Mouse (Mus musculus) lung, adult 2 months (tissue): ENCODE results near the gene Agpat4. TPM values are rescaled to one million over a fixed set of nuclear protein-coding genes. Genes with fewer than 3 reads are reported as not detected.

ENCODE experiments used
- DNase-seq: peaks from one replicate; pipeline ENCODE4 v3.0.0; 2022
- H3K4me1 ChIP-seq: fragments of 200-500 bp; 2 replicates; pipeline ENCODE4 v1.6.1; 2011; ENCODE audit warnings: low read length; ENCODE audit not compliant: control insufficient read depth, insufficient read depth
- H3K4me3 ChIP-seq: fragments of 200-500 bp; replicated peaks from 2 replicates; pipeline ENCODE3; 2011; ENCODE audit warnings: low read depth, mild to moderate bottlenecking, control low read depth, low read length; ENCODE audit errors: extremely low read depth
- CTCF ChIP-seq: fragments of 200-500 bp; IDR thresholded peaks from 2 replicates; pipeline ENCODE4 v1.5.1; 2011; ENCODE audit warnings: mild to moderate bottlenecking, low read length, control low read depth; ENCODE audit not compliant: insufficient read depth
- POLR2A ChIP-seq: fragments of 200-500 bp; IDR thresholded peaks from 2 replicates; pipeline ENCODE4 v1.6.1; 2011; ENCODE audit warnings: low read depth, mild to moderate bottlenecking, control low read depth, low read length, borderline replicate concordance; ENCODE audit errors: extremely low read depth
- WGBS: fragments of 180-500 bp; shearing (Covaris S2); methylation state at CpG from one replicate; pipeline ENCODE4 v1.1.7; 2018; 5-methylcytosine and 5-hydroxymethylcytosine counted together
- polyA plus RNA-seq: library from polyadenylated mRNA; depleted of rRNA; stranded (reverse); fragments of >200 nt; gene quantifications from 2 replicates; pipeline ENCODE4 v1.2.3, GENCODE M21; 2012

Gene Agpat4
- polyA plus RNA-seq, 1 experiment, result 50.7 TPM

DNA sequence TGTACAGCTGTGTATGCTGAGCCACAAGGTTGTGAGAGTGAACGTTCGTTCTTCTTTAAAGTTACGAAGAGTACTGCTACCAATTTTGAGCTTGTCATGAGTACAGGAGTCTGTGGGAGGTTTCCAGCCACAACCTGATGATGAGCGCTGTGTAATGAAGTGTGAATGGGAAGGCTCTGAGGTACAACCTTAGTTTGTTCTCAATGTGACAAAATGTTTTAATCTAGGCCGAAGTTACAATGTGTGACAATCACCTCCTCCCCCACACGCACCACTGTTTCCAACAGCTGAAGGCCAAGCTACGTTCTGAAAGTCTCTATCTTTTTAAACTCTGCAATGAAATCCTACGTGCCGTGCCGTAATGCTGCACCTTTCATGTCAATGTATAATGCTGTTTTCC, 16.2 kb upstream of the Agpat4 start:
- DNase-seq, result no peak
- 94% methylated on average over 10 of the region's 10 CpGs for WGBS
- H3K4me1 ChIP-seq, result no peaks in the 10 kb centered on the region
- no peak overlapping the region for H3K4me3 ChIP-seq
- TF ChIP-seq CTCF, result no peak
- TF ChIP-seq POLR2A, result no peak

DNA sequence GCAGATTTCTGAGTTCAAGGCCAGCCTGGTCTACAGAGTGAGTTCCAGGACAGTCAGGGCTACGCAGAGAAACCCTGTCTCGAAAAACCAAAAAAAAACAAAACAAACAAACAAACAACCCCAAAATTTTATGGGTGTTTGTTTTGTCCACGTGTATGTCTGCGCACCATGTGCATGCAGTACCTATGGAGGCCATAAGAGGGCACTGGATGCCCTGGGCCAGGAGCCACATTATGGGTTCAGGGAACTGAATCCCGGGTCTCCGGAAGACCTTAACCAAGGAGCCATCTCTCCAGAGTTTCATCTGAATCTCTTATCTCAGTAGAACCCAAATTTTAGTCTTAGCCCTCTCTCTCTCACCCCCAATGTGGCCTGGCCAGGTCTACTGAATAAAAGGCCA, 14.7 kb upstream of the Agpat4 start:
- Histone ChIP-seq H3K4me1 (no peaks in the 10 kb centered on the region), H3K4me3 (no peak overlapping the region)
- 79% methylated on average over 6 of the region's 6 CpGs for WGBS
- DNase-seq, result no peak
- TF ChIP-seq CTCF (peak; percentile 54), POLR2A (no peak)

DNA sequence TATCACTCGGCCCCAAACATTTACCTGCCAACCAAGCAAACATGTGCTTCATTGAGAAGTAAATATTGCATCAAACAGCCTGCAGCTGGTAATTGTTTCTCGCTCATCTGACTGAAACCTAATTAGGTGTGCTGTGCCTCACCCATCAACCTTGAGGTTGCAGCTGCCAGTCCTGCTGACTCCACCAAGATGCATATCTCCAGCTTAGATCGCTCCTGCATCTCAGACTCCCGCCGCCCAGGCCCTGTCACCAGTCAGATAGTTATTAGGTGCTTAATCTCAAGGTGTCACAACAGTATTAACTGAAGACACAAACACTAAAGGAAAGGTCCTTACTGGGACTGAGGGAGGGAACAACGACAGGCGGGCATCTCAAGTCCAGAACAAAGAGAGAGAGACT, 14.3 kb upstream of the Agpat4 start:
- WGBS, result 67% methylated on average over 7 of the region's 7 CpGs
- H3K4me1 ChIP-seq, result no peaks in the 10 kb centered on the region
- H3K4me3 ChIP-seq, result no peak overlapping the region
- TF ChIP-seq CTCF, result no peak
- no peak for TF ChIP-seq POLR2A
- DNase-seq, result no peak

DNA sequence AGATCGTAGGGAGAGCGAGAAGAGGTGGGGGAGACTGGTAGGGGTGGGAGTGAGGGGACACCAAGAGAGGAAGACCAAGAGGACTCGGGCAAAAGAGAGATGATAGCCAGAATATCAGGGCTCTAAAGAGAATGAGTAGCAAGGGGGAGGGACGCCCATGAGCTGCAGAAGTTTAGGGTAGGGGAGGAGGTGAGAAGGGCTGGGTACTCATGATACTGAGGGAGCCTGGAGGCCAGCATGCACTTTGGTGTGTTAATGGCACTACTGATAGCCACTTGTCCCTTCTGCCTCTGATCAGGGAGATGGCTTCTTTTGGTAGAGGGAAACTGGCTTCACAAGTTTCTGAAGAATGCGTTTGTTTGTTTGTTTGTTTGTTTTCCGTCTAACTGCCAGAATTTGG, 13.8 kb upstream of the Agpat4 start:
- no peaks in the 10 kb centered on the region for H3K4me1 ChIP-seq
- 85% methylated on average over 6 of the region's 6 CpGs for WGBS
- TF ChIP-seq POLR2A, result no peak
- H3K4me3 ChIP-seq, result no peak overlapping the region
- no peak for DNase-seq

DNA sequence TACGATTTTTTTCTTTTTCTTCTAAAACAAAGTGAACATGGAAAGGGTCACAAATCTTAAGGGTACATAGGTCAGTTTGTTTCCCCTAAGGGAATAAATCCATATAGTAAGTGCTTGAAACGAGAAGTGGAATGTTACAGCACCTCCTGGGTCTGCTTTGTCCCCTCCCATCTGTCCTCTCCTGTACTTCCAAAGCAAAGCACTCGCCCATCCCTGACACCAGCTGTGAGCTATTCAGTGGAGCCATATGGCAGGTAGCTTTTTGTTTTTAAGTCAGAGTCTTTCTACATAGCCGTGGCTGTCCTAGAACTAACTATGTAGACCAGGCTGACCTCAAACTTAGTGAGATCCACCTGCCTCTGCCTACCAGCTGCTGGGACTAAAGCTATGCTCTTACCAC, 12.2 kb upstream of the Agpat4 start:
- no peaks in the 10 kb centered on the region for H3K4me1 ChIP-seq
- 68% methylated on average over 4 of the region's 4 CpGs for WGBS
- H3K4me3 ChIP-seq, result no peak overlapping the region
- TF ChIP-seq CTCF, result no peak
- TF ChIP-seq POLR2A, result no peak
- DNase-seq, result no peak

DNA sequence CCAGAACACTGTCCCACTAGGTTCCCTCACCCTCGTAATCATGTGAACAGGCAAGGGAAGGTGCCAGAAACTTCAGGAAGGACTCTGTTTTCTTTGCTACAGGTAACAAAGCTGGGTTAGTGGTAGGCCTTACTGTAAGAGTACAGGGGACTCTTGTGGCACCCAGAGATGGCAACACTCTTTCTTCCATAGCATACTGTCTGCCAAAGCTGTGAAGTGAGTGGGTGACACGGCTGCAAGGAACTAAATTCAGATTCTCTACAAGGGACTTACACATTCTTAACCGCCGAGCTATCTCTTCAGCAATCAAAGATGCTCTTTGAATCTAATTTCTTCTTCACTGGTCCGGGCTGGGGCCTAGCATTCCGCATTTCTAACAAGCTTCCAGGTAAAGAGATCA, 4.9 kb upstream of the Agpat4 start:
- Histone ChIP-seq H3K4me3 (no peak overlapping the region), H3K4me1 (no peaks in the 10 kb centered on the region)
- 93% methylated on average over 6 of the region's 6 CpGs for WGBS
- TF ChIP-seq CTCF (no peak), POLR2A (no peak)
- DNase-seq, result no peak

DNA sequence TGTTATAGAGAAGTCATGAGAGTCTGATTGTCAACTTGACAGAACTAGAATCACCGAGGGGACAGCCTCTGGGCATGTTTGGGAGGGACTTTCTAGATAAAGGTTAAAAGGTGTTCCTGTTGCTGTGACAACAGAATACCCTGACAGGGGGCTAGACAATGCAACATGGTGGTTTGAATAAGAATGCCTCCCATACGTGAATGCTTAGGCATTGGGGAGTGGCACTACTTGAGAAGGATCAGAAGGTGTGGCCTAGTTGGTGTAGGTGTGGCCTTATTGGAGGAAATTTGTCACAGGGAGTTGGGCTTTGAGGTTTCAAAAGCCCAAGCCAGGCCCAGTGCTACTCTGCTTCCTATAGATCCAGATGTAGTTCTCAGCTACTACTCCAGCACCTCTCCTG, 3.4 kb upstream of the Agpat4 start:
- Histone ChIP-seq H3K4me3 (no peak overlapping the region), H3K4me1 (no peaks in the 10 kb centered on the region)
- TF ChIP-seq CTCF, result no peak
- TF ChIP-seq POLR2A, result no peak
- WGBS, result 86% methylated on average over 2 of the region's 2 CpGs
- no peak for DNase-seq

DNA sequence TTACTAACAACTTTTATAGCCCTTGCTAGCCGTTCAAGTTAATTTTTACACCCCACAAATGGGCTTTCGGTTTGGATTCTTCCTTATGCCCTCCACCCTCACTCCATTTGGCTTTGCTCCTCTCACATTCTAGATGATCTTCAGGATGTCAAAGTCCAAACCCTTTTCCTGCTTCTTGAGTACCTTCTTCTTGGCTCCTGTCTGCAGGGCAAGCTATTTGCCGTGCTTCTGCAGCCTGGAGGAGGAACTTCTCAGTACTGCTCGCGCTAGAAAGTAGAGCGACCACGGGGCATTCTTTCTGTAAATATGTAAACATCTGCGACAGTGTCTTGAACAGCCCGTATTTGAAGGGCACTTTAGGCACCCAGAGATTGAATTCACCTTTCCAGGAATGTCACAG, 373 bp upstream of the Agpat4 start:
- Histone ChIP-seq H3K4me1 (peaks cover 8% of the 10 kb centered on the region; the same call in 1 of the 2 replicates), H3K4me3 (peak overlapping the region; percentile 92)
- peak; percentile 21 for DNase-seq
- TF ChIP-seq POLR2A (no peak), CTCF (no peak)
- 5% methylated on average over 9 of the region's 9 CpGs for WGBS

DNA sequence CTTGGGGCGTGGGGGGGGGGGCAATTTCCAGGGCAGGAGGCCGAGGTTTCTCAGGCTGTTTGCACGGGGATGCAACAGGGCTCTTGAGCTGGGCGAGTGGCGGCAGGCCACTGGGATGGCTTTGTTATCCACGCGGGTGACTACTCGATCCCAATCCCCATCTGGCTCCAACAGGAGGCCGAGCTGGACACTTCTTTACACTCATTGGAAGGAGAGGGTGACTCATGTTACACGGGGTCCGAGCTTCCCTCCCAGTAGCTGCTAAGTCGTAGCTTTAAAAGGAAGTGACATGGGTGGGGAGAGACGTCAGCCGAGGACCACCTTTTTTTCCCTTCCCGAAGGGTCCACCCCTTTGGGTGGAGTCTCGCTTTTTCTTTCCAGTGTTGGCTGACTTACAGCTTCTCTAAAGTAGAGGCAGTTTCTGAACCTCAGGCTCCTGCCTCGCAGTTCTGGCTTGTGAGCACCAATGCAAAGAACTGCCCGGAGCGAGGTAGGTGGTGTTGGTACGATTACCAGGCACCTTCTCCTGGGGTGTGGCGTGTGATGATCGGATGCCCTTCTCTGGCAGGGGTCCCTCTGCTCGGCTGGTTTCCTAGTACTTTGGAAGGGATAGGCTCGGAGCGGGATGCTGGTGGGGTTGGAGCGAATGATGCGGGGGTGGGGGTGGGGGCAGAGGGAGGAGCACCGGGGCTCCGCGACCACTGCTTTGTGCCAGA, 580 bp downstream of the Agpat4 start:
- H3K4me1 ChIP-seq, result peaks cover 8% of the 10 kb centered on the region
- TF ChIP-seq POLR2A (peak; percentile 61), CTCF (no peak)
- DNase-seq, result peak; percentile 74
- H3K4me3 ChIP-seq, result peak overlapping the region; percentile 92
- WGBS, result under 1% methylated on average over 30 of the region's 30 CpGs

DNA sequence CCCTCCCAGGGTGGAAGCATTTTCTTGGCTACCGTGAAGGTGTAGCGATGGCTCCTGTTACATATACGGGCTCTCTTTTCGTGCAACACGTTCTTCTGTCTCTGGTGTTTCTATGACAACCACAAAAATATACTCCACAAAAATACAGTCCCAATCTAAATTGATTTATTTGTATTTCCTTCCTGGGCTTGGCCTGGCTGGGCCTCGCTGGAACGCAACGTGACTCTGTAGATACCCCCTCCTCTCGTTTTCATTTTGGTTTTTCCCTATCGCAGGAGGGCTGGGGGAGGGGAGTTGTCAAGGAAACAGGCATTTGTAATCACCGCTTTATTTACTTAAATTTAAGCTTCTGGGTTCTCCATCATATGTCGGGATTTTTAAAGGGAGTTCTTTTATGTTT, 1.2 kb downstream of the Agpat4 start:
- TF ChIP-seq POLR2A (no peak), CTCF (no peak)
- peak overlapping the region; percentile 92 for H3K4me3 ChIP-seq
- peaks cover 8% of the 10 kb centered on the region for H3K4me1 ChIP-seq
- DNase-seq, result no peak
- 2% methylated on average over 12 of the region's 12 CpGs for WGBS
